Mouse (Mus musculus): ENCODE measurements around the gene Eya2.

- TF ChIP-seq POLR2A (IDR thresholded peaks at IDR 0.05; ENCODE audit: insufficient read length, low read depth) (no peak), CEBPB (IDR thresholded peaks at IDR 0.05; ENCODE audit: insufficient read depth, poor library complexity, severe bottlenecking) (no peak), TCF12 (IDR thresholded peaks at IDR 0.05; ENCODE audit: insufficient read depth, poor library complexity, severe bottlenecking) (no peak), USF1 (IDR thresholded peaks at IDR 0.05; ENCODE audit: low read depth) (no peak)
Measured at GRCm38 (mm10) chr2:165759421-165759985, 164.7 kb downstream of the Eya2 start.
